Mouse (Mus musculus) G1E (cell line): Measurements from ENCODE around the gene Prr18.

Source experiments
- CTCF ChIP-seq: IDR thresholded peaks from 2 replicates; pipeline ENCODE4 v1.5.1; 2012; ENCODE audit warnings: low read depth, low read length, inconsistent platforms, mixed read lengths
- GATA1 ChIP-seq: IDR thresholded peaks from 2 replicates; pipeline ENCODE4 v1.6.1; 2012; ENCODE audit warnings: borderline replicate concordance, low read length, inconsistent platforms, mixed read lengths
- GATA2 ChIP-seq: IDR thresholded peaks from 2 replicates; pipeline ENCODE4 v1.6.1; 2012; ENCODE audit warnings: low read depth, low read length, inconsistent platforms, borderline replicate concordance
- POLR2AphosphoS5 ChIP-seq: IDR thresholded peaks from 2 replicates; pipeline ENCODE4 v1.6.1; 2012; ENCODE audit warnings: low read depth, low read length, inconsistent platforms; ENCODE audit not compliant: insufficient replicate concordance
- TAL1 ChIP-seq: conservative IDR thresholded peaks from 2 replicates; pipeline ENCODE4 v1.6.1; 2012; ENCODE audit warnings: low read depth, low read length, inconsistent platforms, mixed read lengths

- TF ChIP-seq CTCF (no peak), TAL1 (no peak), GATA1 (no peak), POLR2AphosphoS5 (no peak), GATA2 (no peak)
Measured at GRCm38 (mm10) chr17:8371834-8372233, 34.6 kb downstream of the Prr18 start.
